Mouse (Mus musculus): ENCODE results near the gene Bicral.
"Not testable (repeated sequence)": the region's sequence is repeated elsewhere in the genome, so short reads cannot be mapped to it uniquely, and the experiment has no call there.

Gene Bicral

DNA sequence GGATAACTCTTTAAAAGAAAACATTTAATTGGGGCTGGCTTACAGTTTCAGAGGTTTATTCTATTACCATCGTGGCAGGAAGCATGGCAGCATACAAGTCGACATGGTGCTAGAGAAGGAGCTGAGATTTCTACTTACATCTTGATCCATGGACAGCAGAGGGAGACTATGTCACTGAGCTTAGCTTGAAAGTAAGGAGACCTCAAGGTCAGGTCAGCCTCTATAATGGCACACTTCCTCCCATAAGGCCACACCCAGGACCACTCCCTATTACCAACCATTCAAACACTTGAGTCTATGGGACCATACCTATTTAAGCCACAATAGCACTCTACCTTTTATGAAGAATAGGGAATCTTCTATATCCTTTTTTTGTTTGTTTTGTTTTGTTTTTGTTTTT lies 65.3 kb downstream of the Bicral start:
- DNase-seq = no peak

DNA sequence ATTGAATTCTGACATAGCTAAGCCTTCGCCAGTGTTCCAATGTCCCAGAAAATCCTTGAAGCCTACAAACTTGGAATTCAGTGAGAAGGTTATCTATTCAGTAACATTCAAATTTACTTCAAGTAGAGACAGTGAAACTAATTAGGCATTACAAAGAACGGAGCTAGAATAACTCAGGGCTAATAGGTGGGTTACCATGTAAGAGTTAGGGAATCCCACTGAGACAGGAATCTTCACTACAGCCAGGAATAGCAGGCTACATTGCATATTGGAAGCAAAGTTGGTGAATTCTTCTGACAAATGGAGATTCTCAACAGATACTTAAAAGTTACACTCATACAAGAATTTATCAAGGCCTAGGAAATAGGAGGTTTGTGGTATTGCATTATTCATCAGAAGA lies 70.3 kb downstream of the Bicral start:
- DNase-seq = not testable (repeated sequence)

DNA sequence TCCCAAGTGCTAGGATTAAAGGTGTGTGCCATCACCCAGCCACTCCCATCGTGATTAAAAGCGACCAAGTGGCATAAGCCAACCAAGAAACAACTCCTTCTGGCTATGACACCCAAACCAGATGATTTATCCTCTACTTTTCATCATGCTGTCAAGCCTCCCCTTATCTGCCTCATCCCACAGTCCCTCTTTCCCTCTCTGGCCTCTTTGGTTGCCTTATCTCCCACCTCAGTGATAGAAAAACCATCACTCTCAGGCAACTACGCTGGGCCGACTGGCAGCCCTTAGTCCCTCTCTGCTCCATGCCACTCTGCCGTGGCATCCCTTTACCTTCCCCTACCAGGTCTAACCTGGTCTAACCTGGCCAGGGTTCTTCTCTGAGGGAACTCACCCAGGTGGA lies 71.3 kb downstream of the Bicral start:
- no peak for DNase-seq

DNA sequence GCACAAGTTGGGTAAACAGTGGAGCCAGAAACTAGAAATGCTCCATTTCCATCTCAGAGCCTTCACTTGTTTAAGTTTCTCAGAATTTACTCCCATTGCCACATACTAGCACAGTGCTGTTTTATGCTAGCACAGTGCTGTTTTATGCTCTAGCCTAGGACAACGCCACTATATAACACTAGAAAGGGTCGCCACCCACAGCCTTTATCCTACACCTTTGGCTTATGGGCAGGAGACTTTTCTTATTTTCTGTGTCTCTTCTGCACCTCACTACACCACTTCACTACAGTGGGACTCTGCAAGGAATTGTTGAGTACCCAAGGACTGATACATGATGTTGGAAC lies 75.1 kb downstream of the Bicral start:
- DNase-seq = no peak

DNA sequence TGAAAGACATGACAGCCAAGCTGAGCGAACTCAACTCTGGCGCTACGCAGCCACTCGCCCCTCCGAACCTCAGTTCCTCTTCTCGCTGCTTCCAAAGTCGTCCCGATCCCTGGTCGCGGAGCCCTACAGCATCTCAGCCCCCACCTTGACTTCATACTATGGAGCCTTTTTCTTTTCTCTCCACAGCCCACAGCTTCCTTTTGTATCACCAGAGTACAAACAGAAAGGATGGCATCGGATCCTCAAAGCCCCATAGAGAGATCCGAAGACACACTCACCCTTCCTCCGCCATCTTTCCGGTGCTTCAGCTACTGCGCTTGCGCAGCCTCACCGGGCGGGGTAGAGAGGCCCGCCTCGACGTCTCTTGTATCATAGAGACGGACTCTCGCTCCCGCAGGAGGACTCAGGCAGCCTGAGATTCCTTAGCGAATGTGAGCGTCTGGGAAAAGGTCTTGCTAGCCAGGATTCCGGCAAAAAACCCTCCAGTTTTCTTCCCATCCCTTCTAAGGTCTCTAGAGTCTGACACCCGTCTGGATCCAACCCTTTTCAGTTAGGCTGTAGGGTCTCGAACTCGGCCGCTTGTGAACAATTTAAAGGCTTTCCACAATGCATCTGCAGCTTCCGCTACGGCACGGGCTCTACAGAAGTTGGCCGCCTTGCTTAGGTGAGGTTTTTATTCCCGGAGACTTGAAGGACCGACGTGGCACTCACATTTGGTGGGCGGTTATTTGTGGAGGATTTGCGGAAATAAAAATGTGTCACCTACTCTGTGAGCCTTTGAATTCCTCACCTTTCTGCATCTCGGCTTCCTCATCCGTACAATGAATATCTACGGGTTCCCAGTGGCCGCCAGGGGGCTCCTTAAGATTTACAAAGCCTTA lies 75.7 kb downstream of the Bicral start, which contains the start of gene Rpl7l1:
Gene Rpl7l1 (minus strand): TSS at position 332 of the 881 bp plus-strand sequence.
- peak; percentile 85 to 88 for DNase-seq

DNA sequence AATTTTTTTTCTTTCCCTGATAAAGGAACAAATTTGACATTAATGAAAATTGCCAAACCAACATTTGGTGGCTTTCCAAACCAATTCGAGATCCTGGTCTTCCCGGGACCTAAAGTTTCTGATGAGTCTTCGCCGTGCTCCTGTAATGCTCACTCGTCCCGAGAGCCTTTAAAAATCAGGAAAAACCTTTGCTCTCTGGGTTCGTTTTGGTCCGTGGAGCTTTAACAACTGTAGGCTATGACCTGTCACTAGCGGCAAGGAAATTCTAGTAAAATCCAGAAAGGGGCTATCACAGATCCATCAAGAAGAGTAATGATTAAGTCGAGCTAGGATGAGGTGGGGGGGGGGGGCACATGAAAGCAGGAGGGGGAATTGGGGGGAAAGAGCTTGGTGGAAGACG lies 76.4 kb downstream of the Bicral start:
- no peak for DNase-seq

DNA sequence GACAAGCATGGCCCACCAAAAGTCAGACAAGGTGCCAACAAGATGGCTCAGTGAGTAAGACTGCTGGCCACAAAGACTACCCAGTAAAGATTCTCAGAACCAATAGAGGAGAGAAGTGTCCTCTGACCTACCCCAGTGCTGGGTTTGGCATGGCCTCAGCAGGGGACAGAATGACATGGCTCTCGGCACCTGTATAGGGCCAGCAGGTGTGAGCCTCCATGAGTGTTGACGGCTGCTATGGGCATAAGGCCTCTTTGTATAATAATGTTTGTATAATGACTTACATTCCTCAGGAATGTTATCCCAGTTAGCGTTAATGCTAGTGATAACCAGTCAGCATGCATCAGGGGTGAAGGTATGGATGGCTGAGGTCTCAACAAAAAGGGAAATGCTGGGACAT lies 82.2 kb downstream of the Bicral start:
- no peak for DNase-seq

DNA sequence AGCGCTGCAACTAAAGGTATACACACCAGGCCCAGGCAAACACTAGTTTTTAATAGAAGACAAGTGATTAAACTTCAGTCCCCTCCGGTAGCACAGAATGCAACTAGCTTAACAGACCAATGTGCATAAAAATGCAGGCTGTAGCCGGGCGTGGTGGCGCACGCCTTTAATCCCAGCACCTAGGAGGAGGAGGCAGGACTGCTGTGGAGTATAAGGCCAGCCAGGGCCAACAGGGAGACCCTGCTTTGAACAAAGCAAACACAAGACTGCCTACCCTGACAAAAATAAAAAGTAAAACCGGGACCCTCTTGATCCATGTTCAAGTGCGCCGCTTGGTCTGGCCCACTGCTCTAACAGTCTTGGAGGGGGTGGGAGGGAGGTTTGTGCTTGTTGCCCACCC lies 83.2 kb downstream of the Bicral start:
- no peak for DNase-seq

DNA sequence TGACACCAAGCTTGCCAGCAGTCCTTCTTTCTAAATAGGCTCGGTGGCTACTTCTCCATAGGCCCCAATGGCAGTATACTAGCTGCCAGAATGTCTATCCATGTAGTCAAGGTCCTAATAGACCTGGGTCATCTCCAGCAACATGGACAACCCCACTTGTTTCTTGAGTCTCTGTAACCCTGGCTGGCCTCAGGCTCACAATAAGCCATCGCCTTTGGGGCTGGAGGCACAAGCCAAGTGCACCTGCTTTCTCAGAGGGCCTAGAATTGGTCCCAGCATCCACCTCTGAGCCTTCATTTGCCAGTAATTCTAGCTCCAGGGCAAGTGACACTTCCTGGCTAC lies 84.2 kb downstream of the Bicral start:
- DNase-seq = no peak

DNA sequence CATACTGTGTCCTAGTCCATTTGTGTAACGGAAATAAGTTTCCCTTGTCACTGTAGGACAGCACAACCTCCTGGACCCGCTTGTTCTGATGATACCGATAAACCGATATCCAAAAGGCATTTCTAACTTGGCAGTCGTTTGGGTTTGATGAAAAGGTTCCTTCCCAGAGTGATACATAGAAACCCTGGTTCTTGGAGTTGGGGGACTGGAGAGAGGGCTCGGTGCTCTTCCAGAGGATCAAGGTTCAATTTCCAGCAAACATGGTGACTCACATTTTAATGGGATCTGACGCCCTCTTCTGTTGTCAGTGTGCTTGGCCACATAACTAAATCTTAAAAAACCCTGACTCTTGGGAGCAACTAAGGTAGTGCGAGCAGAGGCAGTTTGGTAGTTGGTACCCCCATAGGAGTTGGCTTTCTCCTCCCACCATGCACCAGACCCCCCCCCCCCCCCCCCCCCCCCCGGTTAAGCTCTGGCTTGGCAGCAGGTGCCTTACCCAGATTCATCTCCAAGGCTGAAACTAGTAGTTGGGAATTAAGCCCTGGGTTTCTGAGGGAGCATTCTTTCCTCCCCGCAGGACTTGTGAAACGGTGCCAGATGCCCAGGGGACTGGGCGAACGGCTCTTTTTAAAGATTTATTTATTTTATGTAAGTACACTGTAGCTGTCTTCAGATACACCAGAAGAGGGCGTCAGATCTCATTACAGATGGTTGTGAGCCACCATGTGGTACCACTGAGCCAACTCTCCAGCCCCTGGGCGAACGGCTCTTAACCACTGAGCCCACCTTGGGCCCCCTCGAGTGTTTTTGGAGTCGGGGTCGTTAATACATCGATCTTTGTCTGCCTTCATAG lies 84.8 kb downstream of the Bicral start:
- no peak for DNase-seq

DNA sequence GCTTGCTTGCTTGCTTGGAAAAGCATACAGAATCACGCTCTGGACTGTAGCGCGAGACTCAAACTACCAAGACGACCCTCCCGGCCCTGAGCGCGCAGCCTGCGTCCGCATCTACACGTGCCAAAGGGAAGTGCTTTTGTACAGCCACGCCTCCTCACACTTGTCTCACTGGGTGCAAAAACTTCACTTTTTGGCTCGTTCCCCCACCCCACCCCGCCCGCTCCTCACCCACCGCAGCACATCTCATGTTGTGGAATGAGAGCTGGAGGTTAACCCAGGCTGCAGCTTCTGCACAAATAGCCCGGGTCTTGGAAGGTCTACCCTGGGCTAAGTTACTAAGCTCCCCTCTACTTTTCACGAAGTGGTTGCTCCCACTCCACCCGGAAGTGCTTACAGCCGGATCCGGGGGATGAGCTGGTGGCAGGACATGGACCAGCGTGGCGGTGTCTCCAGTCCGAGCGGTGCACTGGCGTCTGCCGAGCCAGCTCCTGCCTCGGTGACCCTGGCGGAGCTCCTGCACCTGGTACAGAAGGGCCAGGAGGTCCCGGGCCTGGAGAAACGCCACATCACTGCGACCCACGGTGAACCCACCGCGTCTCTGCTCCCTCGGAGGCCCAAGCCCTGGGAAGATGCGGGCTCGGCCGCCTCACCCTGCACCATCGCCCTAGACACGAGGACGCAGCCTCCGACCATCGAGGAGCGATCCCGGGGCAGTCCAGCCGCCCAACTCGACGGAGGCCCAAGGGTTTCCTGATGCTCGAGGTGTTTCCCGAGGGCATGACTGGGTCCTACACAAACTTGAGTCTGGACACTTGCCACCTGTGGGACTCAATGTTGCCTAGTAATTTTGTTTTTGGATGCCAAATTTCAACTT lies 85.6 kb downstream of the Bicral start, which contains the start of gene 2310039H08Rik:
Gene 2310039H08Rik (plus strand): TSS at position 232 of the 874 bp plus-strand sequence.
- peak; percentile 68 to 77 for DNase-seq

DNA sequence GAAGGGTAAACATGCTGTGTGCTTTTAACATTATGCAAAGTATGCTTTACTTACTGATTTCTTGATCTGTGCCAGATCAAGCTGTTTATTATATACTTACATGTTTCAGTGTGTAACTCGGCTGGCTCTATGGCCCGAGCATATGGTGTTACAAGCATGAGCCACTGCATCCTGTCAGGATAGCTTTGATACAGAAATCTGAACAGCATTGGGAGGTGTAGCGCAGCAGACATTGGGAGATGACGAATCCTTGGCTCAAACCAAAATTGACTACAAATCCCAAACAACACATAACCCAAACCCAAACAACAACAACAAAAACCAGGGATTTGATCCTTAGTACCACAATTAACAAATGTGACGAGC lies 86.3 kb downstream of the Bicral start:
- no peak for DNase-seq

DNA sequence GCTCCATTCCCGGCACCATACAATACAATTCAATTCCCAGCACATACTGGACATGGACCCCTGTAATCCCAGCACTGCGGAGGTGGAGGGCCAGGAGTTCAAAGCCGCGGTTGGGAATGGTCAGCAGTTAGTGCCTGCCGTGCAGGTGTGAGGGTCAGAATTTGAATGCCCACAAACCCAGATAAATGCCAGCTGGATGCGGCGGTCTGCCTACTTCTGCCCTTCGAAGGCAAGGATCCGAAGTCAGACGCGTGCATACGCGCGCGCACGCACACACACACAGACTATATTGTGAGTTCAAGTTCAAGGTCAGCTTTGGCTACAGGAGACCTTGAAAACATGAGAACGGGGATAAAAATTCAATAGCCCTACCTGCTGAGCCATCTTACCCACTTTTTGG lies 86.7 kb downstream of the Bicral start:
- DNase-seq = no peak

DNA sequence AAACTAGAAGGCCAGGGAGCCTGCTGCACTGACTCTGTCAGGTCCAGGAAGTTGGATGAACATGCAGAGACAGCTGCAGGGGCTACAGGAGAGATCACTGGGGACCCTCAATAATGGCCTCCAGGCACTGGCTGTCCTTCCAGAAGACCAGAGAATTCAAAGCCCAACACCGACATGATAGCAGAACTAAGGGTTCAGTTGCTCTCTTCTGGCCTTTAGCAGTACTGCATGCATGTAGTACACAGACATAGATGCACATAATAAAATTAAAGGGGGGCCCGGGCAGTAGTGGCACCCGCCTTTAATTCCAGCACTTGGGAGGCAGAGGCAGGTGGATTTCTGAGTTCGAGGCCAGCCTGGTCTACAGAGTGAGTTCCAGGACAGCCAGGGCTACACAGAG lies 87.3 kb downstream of the Bicral start:
- DNase-seq = no peak

DNA sequence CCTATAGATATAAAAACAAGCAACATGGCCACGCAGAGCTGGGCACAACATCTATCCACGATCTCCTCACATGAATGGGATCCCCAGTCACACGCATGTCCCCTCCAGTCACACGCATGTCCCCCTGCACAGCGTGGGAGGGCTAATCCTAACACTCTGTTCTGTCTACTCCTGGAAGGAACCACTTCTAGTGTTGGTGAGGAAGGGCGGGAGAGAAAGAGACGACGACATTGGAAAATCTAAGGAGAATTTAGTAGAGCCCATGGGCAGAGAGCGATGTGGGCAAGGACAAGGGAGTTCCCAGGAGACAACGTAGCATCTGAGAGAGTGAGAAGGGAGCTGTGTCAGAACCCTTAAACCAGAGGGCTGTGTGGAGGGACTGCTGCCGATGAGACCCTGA lies 87.7 kb downstream of the Bicral start:
- DNase-seq = no peak

DNA sequence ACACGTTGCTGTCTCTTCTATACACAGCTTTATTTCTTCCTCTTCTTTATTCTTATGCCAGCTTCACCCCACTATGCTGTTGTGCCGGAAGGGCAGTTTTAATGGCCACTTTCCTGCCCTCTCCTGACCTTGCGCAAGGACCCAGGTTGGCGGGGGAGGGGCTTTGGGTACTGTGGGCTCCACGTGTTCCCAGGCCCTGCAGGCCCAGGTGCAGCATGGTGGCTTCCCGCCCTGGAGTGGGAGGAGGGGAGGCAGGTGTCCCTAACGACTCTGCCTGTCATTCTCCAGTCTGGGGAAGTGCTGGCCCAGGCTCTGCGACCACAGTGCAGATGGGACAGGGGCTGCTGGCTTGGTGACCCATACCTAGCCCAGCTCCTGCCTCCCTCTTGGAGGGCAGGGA lies 90.4 kb downstream of the Bicral start:
- DNase-seq = peak; percentile 72 to 80

DNA sequence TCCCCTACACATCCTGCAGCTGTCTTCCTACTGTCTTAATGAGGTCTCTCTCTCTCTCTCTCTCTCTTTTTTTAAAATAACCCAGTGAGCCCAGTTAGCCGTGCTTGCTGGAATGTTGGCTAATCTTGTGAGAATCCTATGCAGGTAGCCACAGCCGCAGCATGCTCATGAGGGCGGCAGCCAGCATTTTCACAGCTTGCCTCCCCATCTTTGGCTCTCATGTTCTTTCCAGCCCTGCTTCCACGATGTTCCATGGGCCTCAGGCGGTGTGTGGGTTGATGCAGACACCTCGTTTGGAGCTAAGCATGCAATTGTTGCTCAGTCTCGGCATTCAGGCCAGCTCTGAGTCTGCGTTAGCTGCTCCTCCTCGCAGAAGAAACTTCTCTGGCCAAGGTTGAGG lies 93.4 kb downstream of the Bicral start:
- DNase-seq = not testable (repeated sequence)

DNA sequence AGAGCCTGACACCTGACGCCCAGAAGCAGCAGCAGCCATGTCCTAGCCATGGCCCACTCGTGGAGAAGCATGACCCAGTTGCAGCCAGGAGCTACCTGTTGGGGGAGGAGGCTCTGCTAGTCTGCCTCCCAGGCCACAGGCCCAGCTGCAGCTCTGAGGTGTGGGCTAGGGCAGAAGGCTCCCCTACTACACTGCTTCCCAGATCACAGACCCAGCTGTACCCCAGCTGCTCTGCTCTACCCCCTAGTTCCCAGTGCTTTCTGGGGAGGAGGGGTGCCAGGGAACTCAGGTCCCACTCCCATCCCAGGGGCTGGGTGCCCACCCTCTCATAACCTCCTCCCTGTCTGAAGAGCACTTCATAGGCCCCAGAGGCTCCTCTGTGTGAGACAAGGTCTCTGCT lies 94.7 kb downstream of the Bicral start, which contains the start of gene Ptcra:
Gene Ptcra (minus strand): TSS at position 169 of the 400 bp plus-strand sequence.
- peak; percentile 68 to 79 for DNase-seq

DNA sequence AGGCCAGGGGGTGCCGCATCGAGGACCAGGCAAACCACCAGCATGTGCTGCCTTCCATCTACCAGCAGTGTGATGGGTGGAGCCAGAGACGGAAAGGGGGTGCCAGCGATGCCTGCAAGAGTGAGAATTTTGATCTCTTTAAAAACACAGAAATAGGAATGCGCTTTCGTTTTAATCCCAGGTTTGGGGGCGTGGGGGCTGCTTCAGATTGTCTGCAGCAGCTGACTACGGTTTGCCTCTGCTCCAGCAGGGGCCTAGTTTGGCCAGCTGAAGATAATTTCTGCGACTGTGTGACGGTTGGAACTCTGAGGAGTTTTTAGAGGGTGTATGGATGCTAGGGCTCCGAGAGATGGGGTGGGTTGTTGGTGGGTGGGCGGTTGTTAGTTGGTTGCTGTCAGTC lies 99.5 kb downstream of the Bicral start:
- DNase-seq = no peak

DNA sequence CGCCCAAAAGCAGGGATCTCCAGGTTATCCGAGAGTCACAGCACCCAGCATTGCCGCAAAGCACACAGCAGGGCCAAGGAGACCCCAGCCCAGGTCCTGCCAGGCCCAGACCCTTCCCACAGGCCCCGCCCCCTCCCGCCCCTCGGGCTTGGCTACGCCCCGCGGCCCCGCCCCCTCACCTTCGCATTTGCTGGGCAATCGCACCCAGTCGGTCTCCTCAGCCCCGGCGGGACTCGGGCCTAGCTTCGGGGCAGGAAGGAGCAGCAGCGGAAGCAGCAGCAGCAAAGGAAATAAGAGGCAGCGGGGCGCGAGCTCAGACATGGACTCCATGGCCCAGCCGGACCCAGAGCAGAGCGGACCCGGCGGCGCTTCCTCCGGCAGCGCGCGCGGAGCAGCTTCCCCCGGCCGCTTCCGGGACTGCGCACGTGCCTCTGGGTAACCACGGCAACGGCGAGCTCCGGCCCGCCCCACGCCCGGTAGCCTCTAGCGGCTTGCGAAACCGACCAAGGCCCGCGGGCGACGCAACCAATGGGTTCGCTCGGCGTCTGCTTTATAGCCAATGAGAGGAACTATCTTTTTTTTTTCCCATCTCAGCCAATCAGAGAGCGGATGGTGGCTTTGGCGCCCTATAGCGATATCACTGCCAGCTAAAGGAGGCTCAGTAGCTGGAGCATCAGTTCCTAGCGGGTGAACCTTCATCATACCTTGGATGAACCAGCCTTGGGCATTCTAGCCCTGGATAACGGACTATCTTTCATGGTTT lies 106.3 kb downstream of the Bicral start, which contains the start of gene Cnpy3:
Gene Cnpy3 (minus strand): TSS at position 421 of the 763 bp plus-strand sequence.
- peak; percentile 96 to 97 for DNase-seq

DNA sequence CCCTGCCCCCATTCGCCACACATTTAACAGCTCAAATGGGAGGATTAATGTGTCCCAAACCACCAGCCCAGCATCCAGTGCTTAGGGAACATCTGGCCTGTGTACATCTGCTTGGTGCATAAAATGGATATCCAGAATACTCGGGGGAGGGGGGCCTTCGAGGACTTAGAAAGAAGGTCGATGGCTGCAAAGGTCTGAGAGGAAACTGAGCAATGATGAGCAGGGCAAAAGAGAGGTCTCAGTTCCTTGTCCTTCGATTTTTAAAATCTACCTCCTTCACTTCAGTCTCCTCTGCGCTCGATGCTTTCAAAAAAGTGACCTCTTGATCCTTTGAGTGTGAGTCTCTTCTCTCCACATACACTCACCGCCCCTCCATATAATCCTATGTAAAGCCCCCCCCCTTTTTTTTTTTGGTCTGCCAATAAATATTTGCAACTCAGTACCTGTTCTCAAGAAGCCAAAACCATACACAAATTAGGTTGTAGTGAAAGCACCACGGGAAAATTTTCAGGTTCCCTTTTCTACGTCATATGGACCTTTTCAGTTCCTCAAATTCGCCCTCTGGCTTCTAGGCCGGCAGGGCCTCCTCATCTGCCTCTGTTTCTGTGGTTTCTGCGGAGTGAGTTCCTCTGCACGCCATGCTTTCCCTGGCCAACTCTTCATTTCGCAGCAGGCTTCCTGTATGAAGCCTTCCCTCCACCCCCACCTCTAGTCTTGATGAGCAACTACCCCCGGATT lies 107.1 kb downstream of the Bicral start:
- DNase-seq = peak in 1 of 2 experiments; percentile 60
